Mouse (Mus musculus): ENCODE data around the gene Vgll4.

DNA sequence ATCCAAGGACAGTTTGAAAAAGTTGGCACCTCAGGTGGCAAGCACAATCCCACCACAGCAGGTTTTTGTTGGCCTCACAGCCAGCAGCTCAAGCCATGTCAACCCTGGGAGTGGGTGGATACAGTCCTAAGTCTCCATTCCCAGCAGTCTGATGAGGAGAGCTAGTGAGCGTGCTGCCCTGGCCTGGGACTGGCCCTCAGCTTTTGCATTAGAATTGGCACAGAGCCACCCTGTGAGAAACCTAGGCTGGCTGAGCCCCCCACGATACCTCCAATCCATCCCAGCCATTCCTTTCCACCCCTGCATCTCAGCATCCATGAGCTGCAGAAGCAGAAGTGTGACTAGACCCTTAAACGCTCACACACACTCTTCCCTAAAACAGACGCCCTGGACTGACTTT is 67.9 kb downstream of the Vgll4 start:
- TF ChIP-seq CTCF (IDR thresholded peaks at IDR 0.05; ENCODE audit: borderline replicate concordance, insufficient read depth, low read length) (no peak), POLR2A (IDR thresholded peaks at IDR 0.05; ENCODE audit: low read depth, low read length) (no peak)
